Mouse (Mus musculus) liver, embryonic 16.5 days (tissue): ENCODE results near the gene Pkp2. TPM values are rescaled to one million over a fixed set of nuclear protein-coding genes. Genes with fewer than 3 reads are reported as not detected.

Experiments used
- ATAC-seq: fragments of 200-750 bp; cut with Nextera tagmentation; 2 replicates; pipeline ENCODE4 v1.8.0; 2017; ENCODE audit warnings: low read depth, mild to moderate bottlenecking, moderate number of reproducible peaks, moderate library complexity
- H3K27ac ChIP-seq: fragments of 300-500 bp; sonication (generic); 2 replicates; pipeline ENCODE4 v1.5.1; 2014; ENCODE audit warnings: mild to moderate bottlenecking, low read length
- H3K27me3 ChIP-seq: fragments of 300-500 bp; sonication (generic); 2 replicates; pipeline ENCODE4 v1.6.1; 2014; ENCODE audit warnings: low read depth, low read length, mixed read lengths; ENCODE audit not compliant: control insufficient read depth, insufficient read depth
- H3K36me3 ChIP-seq: fragments of 300-500 bp; sonication (generic); 2 replicates; pipeline ENCODE4 v1.6.1; 2014; ENCODE audit warnings: mild to moderate bottlenecking; ENCODE audit not compliant: control insufficient read depth, insufficient read depth
- H3K4me1 ChIP-seq: fragments of 300-500 bp; sonication (generic); 2 replicates; pipeline ENCODE4 v1.6.1; 2014; ENCODE audit warnings: low read depth, low read length, mixed read lengths; ENCODE audit not compliant: control insufficient read depth
- H3K4me2 ChIP-seq: fragments of 300-500 bp; sonication (generic); 2 replicates; pipeline ENCODE4 v1.6.1; 2014; ENCODE audit warnings: low read depth, low read length, mixed read lengths
- H3K4me3 ChIP-seq: fragments of 300-500 bp; sonication (generic); 2 replicates; pipeline ENCODE4 v1.5.1; 2014; ENCODE audit warnings: low read depth, mild to moderate bottlenecking, low read length
- H3K9ac ChIP-seq: fragments of 300-500 bp; sonication (generic); 2 replicates; pipeline ENCODE4 v1.6.1; 2014; ENCODE audit warnings: low read depth, low read length
- H3K9me3 ChIP-seq: fragments of 300-500 bp; sonication (generic); replicated peaks from 2 replicates; pipeline ENCODE4 v1.6.1; 2016; ENCODE audit warnings: low read length; ENCODE audit not compliant: control insufficient read depth
- WGBS: fragments of 180-500 bp; shearing (Covaris S2); extraction: QIAGEN DNeasy Blood & Tissue Kit; methylation state at CpG from one replicate; pipeline ENCODE4 v1.1.7; 2014; ENCODE audit not compliant: insufficient replicate concordance; 5-methylcytosine and 5-hydroxymethylcytosine counted together
- polyA plus RNA-seq: library from polyadenylated mRNA; unstranded; fragments of >200 nt; fragmentation: Nextera tagmentation; extraction: Ambion mirVana; gene quantifications from 2 replicates; pipeline ENCODE4 v1.2.1, GENCODE M21; 2015

Pkp2 gene
- polyA plus RNA-seq, 1 experiment from 2014 or later: 13.4 TPM

DNA sequence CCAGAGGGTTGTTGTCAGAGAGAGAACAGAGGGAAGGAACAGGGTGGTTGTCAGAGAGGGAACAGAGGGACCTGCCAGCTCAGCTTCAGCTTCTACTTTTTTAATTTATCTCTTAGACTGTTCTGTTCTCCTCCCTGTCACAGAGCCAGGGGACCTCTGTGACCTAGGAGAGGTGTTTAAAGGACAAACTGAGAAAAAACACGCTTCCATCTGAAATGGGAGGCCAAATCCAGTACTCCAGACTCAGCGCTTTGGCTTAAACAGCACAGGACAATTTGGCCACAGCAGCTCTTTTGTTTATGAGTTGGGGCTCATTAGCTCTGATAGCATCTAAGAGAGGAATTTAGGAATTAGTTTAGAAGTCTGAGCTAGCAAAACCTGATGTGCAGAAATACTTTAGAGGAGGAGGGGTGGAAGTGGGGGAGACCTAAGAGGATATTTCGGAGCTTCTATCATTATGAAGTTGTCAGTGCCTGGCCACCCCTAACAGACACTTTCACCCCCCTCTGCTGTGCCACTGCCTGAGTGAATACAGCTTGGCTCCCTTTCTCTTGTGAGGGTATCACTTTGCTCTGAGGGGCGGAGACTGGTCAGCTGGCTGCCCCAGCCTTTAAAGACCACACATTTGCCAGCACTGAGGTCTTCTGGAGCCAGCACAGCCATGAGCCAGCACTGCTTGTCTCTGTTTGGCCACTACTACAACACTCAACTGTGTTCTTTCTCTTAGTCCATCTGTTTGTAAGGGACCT, 40.4 kb downstream of the Pkp2 start:
- ATAC-seq: no peak
- H3K27me3 ChIP-seq: no peaks in the 10 kb centered on the region
- no peak overlapping the region for H3K27ac ChIP-seq
- no peak overlapping the region for H3K4me2 ChIP-seq
- no peaks in the 10 kb centered on the region for H3K36me3 ChIP-seq
- H3K4me3 ChIP-seq: no peak overlapping the region
- no peak overlapping the region for H3K9ac ChIP-seq
- WGBS: 54% methylated on average over 4 of the region's 4 CpGs
- H3K4me1 ChIP-seq: no peaks in the 10 kb centered on the region
- H3K9me3 ChIP-seq: no peaks in the 10 kb centered on the region

DNA sequence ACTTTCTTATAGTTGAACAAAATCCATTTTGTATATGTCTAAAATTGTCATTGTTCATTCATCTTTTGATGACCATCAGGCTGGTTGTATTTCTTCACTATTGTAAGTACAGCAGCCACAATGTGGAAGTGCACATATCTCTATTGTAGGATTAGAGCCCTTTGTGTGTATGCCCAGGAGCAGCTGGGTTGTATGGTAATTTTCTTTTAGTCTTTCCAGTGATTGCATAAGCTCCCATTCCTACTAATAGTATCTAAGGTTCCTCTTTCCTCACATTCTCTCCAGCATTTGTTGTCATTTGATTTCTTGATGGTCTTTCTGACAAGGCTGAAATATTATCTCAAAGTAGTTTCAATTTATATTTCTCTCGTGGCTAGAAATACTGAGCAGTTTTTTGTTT, 42.1 kb downstream of the Pkp2 start:
- Histone ChIP-seq H3K9ac (no peak overlapping the region), H3K4me1 (no peaks in the 10 kb centered on the region), H3K27me3 (no peaks in the 10 kb centered on the region), H3K9me3 (no peaks in the 10 kb centered on the region), H3K27ac (no peak overlapping the region), H3K36me3 (no peaks in the 10 kb centered on the region), H3K4me3 (no peak overlapping the region), H3K4me2 (no peak overlapping the region)
- WGBS: 49% methylated on average over 1 of the region's 1 CpGs
- no peak for ATAC-seq

- WGBS: 64% methylated on average over 7 of the region's 7 CpGs
- H3K9me3 ChIP-seq: no peaks in the 10 kb centered on the region
- ATAC-seq: no peak
- no peak overlapping the region for H3K9ac ChIP-seq
- H3K4me2 ChIP-seq: no peak overlapping the region
- H3K27ac ChIP-seq: no peak overlapping the region
- H3K4me1 ChIP-seq: no peaks in the 10 kb centered on the region
- no peaks in the 10 kb centered on the region for H3K36me3 ChIP-seq
- H3K27me3 ChIP-seq: no peaks in the 10 kb centered on the region
- no peak overlapping the region for H3K4me3 ChIP-seq
Measured at GRCm38 (mm10) chr16:16255874-16256273, 42.8 kb downstream of the Pkp2 start.

DNA sequence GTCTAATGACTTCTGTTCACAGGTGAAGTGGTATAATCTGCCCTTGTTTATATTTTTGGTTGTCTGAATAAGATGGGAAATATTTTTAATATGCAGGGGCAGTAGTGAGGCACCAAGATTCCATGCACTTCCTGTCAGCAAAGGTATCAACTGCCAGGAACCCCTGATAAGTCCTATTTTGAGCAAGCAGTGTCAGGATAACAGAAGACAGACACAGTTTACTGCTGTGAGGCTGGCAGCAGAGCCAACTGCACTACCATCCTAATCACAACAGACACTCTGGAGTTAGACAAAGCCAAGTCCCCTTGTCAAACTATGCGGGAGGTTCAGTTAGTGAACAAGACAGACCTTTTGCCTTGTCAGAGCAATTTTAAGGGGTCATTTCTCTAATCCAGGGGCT, 43.6 kb downstream of the Pkp2 start:
- no peak for ATAC-seq
- no peaks in the 10 kb centered on the region for H3K4me1 ChIP-seq
- H3K4me2 ChIP-seq: no peak overlapping the region
- H3K9me3 ChIP-seq: no peaks in the 10 kb centered on the region
- WGBS: 46% methylated on average over 1 of the region's 1 CpGs
- no peaks in the 10 kb centered on the region for H3K36me3 ChIP-seq
- no peak overlapping the region for H3K9ac ChIP-seq
- no peak overlapping the region for H3K4me3 ChIP-seq
- no peak overlapping the region for H3K27ac ChIP-seq
- no peaks in the 10 kb centered on the region for H3K27me3 ChIP-seq

DNA sequence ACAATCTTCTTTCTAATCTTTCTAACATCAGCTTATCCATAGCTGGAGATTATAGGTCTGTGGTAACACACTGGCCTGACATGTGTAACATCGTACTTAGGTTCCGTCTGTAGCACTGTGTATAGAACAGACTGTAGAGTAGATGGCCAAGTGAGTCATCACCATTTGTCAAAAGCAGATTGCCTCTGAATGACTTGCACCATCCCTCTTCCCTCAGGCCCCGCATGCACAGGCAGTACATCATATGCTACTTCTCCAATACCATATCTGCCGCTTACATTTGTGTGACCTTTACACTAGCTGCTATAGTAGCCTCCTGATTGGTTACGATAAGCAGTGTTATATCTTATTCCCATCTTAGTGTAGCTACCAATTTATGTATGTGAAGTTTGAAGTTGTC, 47.8 kb downstream of the Pkp2 start:
- H3K9me3 ChIP-seq: no peaks in the 10 kb centered on the region
- ATAC-seq: no peak
- H3K36me3 ChIP-seq: no peaks in the 10 kb centered on the region; the same call in 1 of the 2 replicates
- WGBS: 81% methylated on average over 5 of the region's 5 CpGs
- no peaks in the 10 kb centered on the region for H3K4me1 ChIP-seq
- no peak overlapping the region for H3K9ac ChIP-seq
- H3K27me3 ChIP-seq: no peaks in the 10 kb centered on the region
- no peak overlapping the region for H3K4me2 ChIP-seq
- H3K27ac ChIP-seq: no peak overlapping the region
- H3K4me3 ChIP-seq: no peak overlapping the region

GRCm38 (mm10) chr16:16261481-16261880, 48.4 kb downstream of the Pkp2 start:
- no peak overlapping the region for H3K9ac ChIP-seq
- H3K27me3 ChIP-seq: no peaks in the 10 kb centered on the region
- H3K27ac ChIP-seq: no peak overlapping the region
- ATAC-seq: no peak
- WGBS: 73% methylated on average over 6 of the region's 6 CpGs
- H3K36me3 ChIP-seq: no peaks in the 10 kb centered on the region; the same call in 1 of the 2 replicates
- H3K4me2 ChIP-seq: no peak overlapping the region
- H3K4me1 ChIP-seq: no peaks in the 10 kb centered on the region
- no peaks in the 10 kb centered on the region for H3K9me3 ChIP-seq
- no peak overlapping the region for H3K4me3 ChIP-seq

DNA sequence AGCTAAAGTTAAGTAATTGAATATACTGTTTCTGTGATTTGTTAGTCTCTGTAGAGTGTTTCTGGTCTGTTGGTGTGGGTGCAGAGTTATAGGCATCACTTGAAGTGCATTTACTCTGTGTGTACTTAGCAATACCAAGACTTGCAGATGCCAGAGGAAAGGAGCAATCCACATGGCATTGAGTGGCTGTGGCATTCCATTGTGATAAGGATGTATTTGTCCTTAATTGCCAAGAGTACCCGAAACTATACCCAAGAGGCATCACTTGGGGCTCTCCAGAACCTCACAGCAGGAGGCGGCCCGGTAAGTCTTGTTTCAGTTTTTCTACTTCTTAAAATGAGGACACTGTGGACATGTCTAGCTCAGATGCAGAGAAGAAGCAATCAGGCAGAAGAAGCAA, 49.3 kb downstream of the Pkp2 start:
- 74% methylated on average over 3 of the region's 3 CpGs for WGBS
- ATAC-seq: no peak
- H3K9ac ChIP-seq: no peak overlapping the region
- H3K9me3 ChIP-seq: no peaks in the 10 kb centered on the region
- H3K27me3 ChIP-seq: no peaks in the 10 kb centered on the region
- no peaks in the 10 kb centered on the region for H3K4me1 ChIP-seq
- H3K4me2 ChIP-seq: no peak overlapping the region
- no peaks in the 10 kb centered on the region; the same call in 1 of the 2 replicates for H3K36me3 ChIP-seq
- H3K27ac ChIP-seq: no peak overlapping the region
- no peak overlapping the region for H3K4me3 ChIP-seq

DNA sequence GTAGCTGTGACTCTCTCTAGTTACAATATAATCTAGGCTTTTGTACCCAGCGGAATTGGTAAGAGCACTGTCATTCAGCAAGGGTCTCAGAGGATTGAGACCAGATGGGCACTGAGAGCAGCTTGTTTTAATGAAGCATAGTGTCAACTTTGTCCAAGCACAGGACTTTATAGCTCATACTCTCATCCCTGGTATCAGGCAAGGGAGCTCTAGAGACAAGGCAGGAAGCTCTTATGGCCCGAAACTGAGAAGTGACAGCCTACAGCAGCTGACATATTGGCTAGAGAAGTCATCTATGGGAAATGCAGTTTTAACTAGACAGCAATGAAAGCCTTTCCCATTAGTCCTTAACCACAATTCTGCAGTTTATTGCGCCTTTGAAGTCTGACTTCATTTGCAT, 59.9 kb downstream of the Pkp2 start:
- H3K4me2 ChIP-seq: no peak overlapping the region
- H3K27me3 ChIP-seq: no peaks in the 10 kb centered on the region
- ATAC-seq: no peak
- H3K4me1 ChIP-seq: no peaks in the 10 kb centered on the region
- H3K36me3 ChIP-seq: no peaks in the 10 kb centered on the region
- H3K9me3 ChIP-seq: no peaks in the 10 kb centered on the region
- H3K27ac ChIP-seq: no peak overlapping the region
- WGBS: 60% methylated on average over 3 of the region's 3 CpGs
- H3K4me3 ChIP-seq: no peak overlapping the region
- H3K9ac ChIP-seq: no peak overlapping the region

DNA sequence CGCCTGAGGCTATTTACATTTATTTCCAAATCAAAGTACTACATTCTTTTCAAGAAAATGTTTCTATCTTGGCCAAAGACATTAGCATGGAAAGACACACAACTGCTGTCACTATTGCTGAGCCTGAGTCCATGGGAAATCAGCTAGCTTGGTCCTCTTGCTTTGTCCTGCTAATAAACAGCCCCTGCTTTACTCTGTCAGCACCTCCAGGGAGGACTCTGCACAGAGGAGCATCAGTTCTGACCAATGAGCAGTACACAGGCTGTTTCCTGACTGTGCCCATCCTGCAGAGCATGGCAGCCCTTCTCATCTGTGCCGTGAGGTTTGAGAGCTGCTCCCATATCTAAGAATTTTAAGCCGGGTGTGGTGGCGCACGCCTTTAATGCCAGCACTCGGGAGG, 60.6 kb downstream of the Pkp2 start:
- ATAC-seq: no peak
- no peak overlapping the region for H3K4me3 ChIP-seq

More for the DNA sequence above, 60.6 kb downstream of the Pkp2 start:
- Histone ChIP-seq H3K4me1 (no peaks in the 10 kb centered on the region), H3K27me3 (no peaks in the 10 kb centered on the region), H3K27ac (no peak overlapping the region), H3K36me3 (no peaks in the 10 kb centered on the region), H3K4me2 (no peak overlapping the region), H3K9me3 (no peaks in the 10 kb centered on the region), H3K9ac (no peak overlapping the region)
- 67% methylated on average over 6 of the region's 6 CpGs for WGBS
